Mouse (Mus musculus) brain, embryonic 18.5 days (tissue): ENCODE results near the gene Jchain.
A peak's percentile ranks its signal among the peaks of the same experiment; 100 is the strongest.
"Not testable (repeated sequence)": the region's sequence is repeated elsewhere in the genome, so short reads cannot be mapped to it uniquely, and the experiment has no call there.

Experiments
- DNase-seq: peaks from one replicate; pipeline ENCODE4 v3.0.0-alpha.2; 2012; ENCODE audit warnings: low read depth, low spot score

Jchain gene

DNA sequence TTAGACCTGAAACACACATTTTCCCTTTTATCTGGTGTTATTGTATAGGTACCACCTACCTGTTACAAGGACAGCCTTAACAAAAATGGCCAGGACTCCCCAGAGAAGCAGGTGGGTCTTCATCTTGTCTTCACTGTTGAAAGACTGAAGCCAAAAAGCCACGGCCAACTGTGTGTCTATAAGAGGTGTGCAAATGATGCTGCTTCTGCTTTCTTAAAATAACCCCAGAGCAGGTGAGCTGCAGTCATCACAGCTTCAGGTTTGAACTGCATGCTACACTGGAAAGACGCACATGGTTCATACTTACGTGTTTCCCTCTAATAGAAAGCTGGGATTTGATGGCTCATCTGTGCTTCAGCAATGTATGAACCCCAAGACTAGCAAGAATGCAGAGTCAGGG lies at the start of gene Jchain:
Gene Jchain (minus strand): TSS at position 235 of the 400 bp plus-strand sequence.
- DNase-seq = no peak

DNA sequence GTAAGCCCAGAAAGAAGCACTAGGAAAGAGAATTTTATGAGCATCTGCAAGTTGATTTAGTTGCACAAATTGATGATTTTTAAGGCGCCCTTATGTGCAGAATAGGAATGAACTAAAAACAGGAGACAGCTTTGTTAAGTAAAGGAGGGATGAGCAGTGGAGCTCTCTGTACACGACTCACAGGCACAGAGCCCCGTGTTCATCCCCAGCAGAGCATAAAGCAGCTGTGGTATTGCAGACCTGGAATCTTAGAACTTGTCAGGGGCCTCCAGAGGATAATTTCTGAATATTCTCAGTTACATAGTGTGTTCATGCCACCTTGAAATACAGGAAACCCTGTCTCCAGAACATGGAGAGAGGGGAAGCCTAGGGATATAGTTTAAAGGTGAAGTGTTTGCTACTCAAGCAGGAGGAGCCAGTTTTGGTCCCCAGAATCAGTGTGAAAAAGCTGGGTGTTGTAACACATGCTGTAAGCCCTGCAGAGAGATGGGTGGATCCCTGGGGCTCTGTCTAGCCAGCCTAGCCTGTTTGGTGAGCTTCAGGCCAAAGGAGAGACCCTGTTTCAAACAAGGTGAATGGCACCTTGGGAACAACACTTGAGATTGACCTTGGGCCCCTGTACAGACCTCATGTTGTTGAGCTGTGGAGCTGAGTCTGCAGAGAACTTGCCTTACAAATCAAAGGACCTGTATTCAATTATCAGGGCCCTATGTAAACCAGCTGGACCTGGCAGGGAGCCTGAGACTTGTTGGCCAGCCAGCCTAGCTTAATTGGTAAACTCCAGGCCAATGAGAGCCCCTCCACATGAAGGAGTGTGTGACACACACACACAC lies 48.0 kb upstream of the Jchain start:
- DNase-seq = no peak

DNA sequence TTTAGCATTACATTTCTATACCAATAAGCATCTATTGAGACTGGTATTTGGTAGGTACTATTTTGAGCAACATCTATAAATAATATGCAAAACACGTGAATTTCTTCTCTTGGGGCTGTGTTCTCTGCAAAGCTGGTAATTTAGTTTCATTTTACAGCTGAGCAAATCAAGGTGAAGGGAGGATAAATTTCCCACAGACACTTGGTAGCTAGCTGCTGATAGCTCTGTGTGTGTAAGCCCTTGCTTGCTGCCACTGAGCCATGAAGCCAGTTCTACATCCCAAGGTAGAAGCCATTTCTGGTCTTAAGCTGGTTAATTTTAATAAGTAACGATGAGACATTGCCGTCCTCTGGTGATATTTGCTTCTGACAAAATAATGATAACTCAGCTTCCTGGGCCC lies 47.1 kb upstream of the Jchain start:
- no peak for DNase-seq

DNA sequence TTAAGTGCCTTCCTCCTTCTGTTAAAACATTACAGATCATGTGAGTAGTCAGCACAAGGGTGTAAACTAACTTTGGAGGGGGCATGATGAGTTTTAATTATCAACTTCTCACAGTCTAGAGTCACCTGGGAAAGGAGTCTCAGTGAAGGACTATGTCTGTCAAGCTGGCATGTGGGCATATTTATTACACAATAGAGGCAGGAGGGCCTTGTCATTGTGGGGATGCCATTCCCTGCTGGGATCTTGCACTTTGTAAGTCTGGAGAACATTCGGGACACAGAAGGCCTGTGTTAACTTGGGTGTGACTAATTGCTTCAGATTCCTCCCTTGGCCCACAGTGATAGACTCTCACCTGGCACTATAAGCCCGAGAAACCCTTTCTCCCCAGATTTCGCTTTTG lies 41.9 kb upstream of the Jchain start:
- no peak for DNase-seq

DNA sequence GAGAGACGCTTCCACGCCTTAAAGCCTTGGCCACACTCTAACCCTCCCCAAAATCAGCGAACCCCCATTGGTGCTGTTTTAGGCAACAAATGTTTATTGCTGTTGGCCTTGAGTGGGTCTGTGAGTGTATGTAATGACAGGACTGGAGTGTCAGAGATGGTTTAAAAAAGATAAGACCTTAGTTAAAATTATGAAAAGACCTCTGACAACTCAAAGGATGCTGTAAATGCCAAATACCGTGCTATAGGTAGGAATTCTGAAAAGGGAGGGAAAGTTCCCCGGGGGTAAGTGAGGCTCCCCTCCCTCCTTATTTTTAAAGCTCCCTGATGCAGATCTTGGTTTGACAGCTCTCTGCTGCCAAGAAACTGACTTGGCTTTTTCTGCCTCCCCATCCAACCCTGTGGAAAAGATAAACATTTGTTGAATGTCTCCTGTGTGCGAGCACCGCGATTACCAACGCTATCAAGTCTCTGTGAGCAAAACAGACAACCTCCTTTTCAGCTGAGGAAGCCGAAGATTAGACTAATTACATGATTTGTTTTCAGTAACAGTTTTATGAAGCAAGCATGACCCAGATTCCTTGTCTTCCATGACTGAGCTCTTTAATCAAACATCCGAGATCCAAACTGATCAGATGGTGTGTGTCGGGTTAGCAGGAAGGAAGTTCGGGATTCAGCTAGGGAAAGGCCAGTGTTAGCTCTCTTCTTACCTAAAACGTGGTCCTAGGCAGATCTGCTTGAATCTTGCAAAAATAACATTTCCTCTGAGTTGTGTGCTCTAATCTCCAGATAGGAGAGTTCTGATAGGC lies 38.5 kb upstream of the Jchain start:
- DNase-seq = no peak

DNA sequence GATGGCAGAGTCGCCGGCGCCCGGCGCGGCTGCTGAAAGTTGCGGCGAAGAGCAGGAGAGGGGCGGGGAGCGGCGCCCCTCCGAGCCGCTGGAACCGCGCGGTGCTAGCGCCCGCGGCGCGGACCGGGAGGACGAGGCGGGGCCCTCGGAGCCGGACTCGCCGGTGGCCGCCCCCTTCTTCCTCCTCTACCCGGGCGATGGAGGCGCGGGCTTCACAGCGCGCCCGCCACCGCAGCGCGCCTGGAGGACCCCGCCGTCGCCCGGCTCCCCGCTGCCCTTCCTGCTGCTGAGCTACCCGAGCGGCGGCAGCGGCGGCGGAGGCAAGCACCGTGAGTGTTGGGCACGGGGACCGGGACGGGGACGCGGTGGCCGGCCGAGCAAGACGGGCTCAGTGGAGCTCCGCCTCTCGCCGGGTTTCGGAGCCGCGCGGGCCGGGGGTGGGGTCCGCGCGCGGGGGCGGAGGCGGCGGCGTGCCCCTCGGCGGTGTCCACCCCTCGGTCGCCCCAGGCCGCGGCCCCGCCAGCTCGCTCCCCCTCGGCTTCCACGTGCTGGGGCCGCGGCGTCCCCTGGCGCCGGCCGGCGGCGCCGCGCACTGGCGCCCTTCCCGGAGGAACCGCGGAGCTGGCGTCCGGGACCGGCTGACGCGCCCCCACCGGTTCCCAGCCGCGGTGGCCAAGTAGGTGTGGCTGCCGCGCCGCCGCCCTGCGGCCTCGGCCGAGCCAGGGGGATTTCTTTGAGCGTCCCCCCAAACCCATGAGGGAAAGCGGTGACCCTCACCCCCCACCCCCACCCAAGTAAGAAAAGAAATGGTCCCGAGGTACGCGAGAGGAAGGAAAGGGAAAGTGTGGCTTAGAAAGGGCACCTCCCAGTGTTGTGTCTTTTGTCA lies 37.7 kb upstream of the Jchain start:
- DNase-seq = no peak

DNA sequence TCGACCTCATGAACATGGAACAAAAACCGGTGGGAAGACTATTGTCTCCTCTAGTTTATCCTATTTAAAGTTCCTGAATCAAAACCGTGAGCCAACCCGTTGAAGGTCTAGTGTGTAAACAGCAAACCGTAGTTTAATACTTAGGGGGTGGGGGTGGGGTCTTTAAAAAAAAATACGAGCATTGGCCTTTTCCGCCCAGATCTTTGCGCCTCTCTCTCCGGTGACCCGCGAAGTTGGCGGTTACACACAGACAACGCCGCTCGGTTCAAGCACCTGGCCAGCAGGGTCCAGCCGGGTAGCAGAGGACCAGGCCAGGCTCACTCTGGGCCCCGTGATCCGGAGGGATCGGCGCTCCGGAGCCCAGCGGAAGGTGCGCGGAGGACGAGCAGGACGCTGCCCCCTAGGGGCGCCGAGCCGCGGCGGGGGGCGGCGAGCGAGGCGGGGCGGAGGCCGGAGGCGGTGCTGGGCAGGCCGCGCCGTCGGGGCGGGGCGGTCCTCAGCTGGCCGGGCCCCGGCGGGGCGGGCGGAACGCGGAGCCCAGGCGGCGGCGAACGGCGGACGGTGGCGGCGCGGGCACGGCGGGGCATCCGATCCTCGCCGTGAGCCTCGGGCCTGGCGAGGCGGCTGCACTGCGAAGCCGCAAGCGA lies 36.9 kb upstream of the Jchain start, which contains the start of gene Rufy3:
Gene Rufy3 (plus strand): TSS at position 540 of the 647 bp plus-strand sequence.
- DNase-seq = no peak

DNA sequence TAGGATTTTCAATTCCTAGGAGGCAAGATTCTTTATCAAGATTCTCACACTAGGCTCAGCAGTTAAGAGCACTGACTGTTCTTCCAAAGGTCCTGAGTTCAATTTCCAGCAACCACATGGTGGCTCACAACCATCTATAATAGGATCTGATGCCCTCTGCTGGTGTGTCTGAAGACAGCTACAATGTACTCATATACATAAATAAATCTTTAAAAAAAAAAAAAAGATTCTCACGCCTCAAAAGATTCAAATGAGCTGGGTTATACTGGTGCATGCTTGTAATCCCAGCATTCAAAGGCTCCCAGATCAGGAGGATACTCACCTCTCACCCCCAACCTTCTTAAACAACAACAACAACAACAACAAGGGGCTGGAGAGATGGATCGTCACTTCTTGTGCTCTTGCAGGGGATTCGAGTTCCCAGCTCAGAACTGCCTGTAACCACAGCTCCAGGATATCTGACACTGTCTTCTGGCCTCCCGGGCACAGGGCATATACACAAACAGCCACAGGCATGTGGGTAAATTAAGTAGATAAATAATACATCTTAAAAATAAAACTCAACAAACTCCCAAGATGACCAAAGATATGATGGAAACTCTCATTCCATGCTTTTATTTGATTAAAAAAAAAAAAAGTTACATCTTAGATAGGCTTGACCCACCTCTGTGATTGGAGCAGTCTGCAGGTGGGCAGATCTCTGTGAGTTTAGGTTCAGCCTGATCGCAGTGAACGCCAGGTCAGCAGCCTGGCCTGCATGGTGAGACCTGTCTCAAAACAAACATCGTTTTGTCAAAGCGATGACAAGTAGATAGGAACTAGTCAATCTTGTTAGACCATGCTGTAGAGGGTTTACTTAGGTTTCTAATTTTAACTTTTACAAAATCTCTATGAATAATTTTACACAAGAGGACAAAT lies 35.4 kb upstream of the Jchain start:
- DNase-seq = no peak

DNA sequence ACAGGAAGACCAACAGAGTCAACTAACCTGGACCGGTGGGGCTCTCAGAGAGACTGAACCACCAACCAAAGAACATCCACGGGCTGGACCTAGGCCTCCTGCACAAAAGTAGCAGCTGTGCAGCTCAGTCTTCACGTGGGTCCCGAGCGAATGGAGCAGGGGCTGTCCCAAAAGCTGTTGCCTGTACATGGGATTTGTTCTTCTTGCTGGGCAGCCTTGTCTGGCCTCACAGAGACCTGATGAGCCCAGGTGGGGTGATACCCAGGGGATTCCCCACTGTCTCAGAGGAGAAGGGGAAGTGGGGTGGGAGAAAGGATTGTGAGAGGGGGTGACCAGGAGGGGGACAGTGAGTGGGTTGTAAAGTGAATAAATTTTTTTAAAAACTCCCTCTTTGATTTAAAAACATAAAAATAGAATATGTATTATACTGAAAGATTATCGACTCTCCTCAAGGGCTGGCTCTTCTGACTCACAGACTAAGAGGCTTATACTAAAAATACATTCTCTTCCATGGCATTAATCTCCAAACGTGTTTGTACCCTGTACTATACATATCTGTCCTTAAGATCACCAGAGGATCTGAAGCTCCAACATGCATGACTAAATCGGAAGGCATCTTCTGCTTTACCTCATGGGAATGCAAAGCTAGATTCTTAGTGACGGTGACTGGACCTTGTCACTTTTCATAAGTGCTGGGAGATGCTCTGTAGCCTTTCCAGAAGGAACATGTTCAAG lies 33.6 kb upstream of the Jchain start:
- DNase-seq = no peak

DNA sequence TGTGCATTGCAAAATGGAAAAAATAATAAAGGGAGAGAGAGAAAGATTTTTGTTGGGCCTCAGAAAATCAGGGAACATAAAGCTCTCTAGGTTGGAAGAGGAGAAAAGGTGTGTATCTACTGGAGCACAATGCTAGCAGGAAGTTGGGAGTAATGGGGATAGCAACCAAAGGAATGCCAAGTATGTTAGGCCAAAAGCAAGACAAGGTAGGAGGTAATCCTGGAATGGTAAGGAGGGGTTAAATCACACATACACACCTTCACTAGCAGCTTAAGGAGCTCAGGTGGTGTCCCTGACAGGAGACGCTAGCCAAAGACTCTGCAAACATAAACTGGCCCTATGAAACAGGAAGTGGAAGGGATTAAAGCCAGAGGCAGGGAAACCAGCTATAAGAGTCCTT lies 31.3 kb upstream of the Jchain start:
- no peak for DNase-seq

DNA sequence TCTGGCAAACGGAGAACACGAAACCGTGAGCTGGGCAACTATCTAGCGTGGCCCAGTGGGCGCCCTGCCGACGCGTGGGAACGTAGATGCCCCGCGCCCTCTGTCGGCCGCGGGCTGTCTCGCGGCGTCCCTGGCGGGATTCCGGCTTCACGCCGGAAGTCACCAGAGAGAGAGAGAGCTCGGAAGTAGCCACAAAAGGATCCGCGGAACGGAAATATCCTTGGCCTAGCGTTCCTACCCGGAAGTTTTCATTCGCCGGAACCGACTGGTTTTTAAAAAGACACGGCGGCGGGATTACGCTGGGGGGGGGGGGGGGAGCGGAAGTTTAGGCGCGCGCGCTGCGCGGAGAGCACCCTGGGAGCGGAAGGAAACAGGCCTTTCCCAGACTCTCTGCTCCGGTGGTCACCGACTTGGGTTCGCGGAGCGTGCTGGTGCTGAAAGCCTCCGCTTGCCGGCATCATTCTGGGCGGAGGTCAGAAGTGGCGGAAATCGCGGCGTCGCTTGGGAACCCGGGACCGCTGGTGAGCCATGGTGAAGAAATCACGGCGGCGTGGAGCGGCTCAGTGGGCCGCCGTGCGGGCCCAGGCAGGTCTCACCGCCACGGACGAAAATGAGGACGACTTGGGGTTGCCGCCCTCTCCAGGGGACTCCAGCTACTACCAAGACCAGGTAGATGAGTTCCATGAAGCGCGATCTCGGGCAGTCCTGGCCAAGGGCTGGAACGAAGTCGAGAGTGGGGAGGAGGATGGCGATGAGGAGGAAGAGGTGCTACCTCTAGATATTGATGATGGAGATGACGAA lies 26.6 kb upstream of the Jchain start, which contains the start of gene Utp3:
Gene Utp3 (plus strand): TSS at position 377 of the 801 bp plus-strand sequence.
- DNase-seq = peak; percentile 97

DNA sequence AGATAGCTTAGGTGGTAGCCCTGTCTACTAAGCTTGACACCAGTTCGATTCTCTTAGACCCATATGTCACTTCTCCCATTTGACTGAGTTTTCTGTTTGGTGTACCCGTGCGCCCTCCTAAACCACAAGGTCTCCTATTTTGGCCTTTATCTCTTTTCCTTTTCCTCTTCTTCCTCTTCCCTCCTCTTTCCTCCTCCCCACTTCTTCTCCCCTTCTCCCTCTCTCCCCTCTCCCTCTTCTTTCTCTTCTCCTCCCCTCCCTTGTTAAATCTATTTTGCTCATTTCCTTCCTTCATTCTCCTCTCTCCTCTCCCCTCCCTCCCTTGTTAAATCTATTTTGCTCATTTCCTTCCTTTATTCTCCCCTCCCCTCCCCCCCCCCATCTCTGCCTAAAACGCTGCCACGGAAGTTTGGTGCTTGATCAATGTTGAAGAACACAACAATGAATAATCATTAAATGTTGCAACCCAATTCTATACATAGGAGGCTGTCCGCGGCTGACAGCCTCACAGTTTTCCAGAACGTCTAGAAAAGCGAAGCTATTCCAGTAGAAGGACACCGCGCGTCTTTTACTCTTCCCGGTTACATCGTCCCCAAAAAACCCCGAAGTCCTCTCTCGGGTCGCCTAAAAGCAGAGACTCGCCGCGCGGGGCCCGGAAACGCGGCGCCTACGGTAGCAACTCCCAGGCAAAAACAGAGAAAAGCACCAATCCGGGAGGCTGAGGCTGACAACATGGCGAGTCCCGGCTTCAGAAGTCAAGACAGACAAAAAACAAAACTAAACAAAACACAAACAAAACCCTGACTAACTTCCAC lies 25.8 kb upstream of the Jchain start:
- DNase-seq = no peak

DNA sequence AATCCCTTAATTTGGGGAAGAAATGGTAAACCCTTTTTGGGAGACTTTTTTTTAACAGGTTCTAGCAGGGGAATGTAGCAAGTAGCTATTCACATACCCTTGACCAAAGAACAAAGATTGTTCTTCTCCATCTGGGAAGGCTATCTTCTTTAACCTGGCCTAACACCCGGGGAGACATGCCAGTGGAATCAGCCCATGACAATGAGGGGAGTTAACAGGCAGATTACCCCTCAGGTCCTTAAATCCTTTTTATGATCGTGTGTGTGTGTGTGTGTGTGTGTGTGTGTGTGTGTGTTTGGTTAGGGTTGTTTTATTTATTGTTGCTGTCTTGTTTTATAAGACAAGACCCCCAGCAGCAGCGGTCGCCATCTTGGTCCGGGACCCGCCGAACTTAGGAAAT lies 17.8 kb upstream of the Jchain start:
- no peak for DNase-seq

DNA sequence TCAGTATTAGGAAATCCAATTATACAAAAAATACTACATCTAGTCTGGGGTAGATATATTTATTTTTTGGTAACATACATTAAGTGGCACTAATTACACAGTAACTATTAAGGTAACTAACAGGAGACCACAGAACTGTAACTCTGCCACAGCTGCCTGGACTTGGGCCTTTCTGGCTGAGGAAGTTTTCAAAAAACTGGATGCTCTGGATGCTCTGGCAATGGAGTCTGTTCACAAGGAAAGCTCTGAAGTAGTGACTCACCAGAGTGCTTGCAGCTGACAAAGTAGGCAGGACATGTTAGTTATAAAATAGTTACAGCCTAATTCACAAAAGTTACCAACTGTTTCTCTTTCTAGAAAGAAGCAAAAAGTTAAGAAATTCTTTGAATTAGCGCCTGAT lies 16.7 kb upstream of the Jchain start:
- DNase-seq = not testable (repeated sequence)

DNA sequence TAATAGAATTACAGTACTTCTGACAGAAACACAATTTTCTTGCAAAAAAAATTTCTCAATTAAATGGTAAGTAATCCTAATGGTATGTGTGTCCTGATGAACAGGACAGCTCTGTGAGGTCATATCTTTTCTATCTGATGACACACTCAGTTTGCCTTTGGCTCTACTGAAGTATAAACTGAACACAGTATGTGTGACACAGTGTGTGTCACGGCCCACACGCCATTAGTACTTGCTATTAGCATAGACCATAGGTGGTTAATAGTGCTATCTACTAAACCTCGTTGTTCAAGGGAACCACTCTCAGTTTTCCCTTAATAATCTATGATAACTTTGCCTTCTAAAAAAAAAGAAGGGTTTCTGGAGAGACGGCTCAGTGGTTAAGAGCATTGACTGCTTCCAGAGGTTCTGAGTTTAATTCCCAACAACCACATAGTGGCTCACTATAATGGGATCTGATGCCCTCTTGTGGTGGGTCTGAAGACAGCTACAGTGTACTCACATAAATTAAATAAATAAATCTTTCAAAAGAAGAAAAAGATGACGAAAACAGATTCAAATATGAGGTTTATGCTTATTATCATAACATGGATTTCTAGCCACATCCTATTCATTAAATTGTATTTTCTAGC lies 15.1 kb upstream of the Jchain start:
- no peak for DNase-seq

DNA sequence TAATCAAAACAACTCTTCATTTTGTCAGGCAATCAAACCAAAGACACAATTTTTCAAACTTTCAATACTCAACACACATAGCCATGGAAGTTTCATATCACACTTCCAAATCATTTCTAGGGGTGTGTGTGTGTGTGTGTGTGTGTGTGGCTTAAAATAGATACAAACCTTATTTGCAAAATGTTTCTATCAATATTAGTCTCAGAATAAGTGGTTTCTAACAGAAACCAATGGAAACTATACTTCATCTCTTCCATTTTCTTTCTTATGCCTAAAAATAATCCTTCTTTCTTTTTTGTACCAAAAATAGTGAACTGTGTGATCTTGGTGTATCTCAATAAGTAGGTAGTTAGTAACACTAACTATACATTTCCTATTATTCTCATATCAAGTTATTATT lies 13.2 kb upstream of the Jchain start:
- no peak for DNase-seq

DNA sequence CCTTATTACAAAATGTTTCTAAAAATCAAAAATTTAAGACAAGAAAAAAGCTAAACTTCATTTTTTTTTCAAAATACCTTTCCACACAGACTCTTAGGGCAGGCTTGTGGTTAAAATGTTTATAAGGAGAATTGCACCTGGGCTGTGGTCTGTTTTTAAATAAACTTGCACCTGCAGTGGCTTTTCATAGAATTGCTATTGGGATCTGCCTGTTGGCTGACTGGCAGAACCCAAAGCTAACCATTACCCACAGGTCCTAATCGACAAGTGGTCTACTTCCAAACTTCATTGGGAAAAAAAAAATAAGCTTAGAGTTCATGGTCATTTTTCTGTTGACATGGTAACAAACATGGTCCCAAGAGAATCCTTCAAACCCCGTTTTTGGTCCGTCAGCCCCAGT lies 7.0 kb upstream of the Jchain start:
- DNase-seq = no peak
